Mouse (Mus musculus) embryo, embryonic 10 days (tissue): ENCODE results near the gene Tubb1.

ENCODE experiments used
- DNase-seq: peaks from one replicate; pipeline ENCODE4 v3.0.0-alpha.2; 2015; ENCODE audit warnings: low spot score

Gene Tubb1

DNA sequence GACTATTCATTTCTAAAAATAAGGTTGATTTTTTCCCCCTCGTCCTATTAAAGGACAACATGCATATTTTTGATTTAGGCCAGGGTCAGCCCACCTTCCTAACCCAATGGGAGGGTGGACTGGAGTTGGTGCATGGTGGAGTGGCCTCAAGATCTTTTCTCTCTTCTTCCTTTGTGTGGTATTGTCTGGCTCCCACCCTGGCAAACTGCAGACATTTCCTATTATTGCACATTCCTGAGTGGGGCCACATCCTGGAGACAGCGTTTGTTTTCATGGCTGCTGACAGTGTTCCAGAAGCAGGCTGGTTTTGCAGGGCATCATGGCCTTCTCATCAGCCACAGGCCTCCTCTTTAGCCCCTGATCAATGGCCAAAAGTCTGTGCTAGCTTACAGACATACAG is 7.4 kb upstream of the Tubb1 start:
- no peak for DNase-seq

DNA sequence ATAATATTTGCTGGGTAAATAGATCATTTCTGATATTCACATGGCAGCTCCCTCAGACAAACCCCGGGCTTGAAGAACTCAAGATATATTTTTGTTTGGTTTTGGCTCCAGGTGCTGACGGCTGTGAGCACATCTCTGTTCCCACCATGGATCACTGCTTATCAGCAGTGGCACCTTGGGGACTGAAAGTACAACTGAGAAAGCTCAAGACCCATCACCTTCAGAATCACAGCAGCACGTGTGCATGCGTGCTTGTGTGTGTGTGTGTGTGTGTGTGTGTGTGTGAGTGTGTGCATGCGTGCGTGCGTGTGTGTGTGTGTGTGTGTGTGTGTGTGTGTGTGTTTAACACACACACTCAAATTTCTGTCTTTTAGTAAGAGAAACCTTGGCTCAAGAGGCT is 6.1 kb upstream of the Tubb1 start:
- DNase-seq: no peak

DNA sequence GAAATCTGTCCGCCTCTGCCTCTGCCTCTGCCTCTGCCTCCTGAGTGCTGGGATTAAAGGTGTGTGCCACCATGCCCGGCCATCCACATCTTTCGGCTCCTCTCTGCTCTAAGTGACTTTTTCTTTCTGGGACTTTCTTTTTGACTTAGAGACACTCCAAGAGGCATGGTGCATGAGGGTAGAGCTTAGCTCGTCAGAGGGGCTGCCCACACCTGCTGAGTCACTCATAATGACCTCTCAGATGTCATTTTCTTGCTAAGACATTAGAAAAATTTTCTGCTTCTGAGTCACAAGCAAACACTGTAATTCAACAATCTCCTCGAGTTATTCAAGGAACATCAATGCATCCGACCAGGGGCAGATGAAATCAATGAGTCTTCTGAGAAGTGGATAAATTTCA is 5.5 kb upstream of the Tubb1 start:
- no peak for DNase-seq

DNA sequence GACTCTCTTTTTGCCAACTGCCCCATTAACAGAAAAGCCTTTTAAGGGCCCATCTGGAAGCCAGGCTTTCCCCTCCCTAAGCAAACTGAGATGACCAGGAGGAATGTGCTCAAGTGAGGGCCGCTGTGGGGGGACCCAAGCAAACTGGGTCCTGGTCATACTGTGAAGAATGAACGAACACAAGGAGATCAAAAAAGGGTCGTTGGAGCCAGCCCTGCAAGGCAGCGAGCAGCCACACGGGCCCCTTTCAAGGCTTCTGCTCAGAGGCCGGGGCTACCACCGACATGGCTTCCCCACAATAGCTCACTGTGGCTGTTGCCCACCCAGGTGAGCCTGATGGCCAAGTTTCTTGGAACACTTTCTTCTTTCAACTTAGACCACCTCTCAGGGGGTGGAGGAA is 4.0 kb upstream of the Tubb1 start:
- no peak for DNase-seq

DNA sequence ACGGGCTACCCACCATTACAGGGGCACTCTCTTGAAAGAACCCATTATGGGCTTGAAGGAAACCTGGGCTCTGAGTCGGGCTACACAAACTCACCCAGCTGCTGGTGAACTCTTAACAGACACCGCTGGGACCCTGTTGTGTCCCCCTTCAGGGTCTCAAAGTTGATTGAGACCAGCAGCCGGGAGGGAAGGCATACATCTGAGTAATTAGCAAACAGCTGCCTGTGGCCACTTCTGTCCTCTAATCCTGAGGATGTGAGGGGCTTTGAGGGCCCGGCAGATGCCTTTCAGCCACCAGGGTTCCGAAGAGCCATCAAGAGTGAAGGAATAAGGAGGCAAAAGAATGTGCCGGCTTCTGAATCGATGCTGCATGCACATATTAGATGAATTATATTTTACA is 3.6 kb upstream of the Tubb1 start:
- DNase-seq: no peak

DNA sequence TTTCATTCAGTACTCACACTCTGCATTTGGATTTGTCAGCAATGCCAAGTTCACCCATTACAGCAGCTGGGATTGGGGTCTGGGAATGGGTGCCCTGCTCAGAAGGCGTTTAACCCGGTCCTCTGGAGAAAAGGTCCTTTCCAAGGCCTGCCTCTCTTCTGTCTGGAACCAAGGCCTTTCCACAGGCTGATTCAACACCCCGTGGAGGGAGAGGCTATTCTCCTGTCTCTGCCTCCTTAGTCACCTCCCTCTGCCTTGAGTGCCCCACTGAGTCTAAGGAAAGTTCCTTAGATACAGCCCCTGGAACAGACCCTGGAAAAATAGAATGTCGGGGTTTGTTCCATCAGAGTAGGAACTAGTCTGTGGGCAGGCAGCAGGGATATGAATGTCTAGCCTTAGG is 2.1 kb upstream of the Tubb1 start:
- DNase-seq: no peak

DNA sequence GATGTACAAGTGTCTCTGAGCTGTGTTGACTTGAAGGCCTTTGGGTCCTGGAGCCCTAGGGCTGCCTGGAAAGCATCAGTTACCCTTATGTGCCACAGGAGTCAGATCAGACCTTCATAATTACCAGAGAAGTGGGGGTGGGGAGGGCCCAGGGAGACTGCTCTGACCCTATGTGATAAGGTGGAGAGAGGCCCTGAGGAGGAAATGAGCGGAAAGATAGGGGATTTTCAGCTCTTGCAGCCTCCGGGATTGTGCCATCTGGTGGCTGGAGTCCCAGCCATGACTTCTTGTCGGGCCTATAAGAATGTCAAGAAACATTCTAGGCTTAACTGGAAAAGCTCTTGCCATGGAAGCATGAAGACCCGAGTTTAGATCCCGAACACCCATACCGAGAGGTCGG is 3.2 kb downstream of the Tubb1 start:
- no peak for DNase-seq

DNA sequence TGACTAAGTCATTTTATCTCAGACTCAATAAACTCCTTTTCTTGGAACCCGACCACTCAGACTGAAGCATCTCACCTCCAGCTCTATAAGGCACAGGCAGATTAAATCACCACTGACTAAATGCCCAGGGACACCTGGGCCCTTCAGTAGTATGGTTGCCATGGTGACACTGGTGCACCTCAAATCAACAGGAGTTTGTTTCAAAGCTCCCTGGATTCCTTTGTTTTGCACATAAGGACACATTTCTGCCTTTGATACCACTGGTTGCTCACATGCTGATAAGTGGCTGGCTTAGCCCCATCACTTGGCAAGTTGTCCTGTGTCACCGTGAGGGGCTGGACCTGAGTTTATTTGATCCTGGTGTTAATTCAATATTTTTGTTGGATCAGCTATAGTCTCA is 8.9 kb downstream of the Tubb1 start:
- no peak for DNase-seq

DNA sequence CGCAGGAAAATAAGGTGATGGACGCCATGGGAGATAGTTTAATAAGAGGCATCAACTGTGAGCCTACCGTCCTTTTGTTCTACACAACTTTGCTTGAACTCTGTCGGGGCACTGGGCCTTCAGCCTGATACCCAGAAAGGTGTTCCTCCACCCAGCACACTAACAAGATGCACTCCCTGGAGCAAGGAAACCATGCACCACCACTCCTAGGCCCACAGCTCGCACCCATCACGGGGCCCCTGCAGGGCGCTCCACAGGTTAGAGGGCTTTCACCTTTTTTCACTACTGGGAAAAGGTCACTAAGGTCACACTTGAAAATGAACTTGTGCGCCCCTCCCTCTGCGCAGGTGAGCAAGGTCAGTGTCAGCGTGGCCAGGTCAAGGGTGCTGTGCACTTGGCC is 12.9 kb downstream of the Tubb1 start:
- DNase-seq: no peak

DNA sequence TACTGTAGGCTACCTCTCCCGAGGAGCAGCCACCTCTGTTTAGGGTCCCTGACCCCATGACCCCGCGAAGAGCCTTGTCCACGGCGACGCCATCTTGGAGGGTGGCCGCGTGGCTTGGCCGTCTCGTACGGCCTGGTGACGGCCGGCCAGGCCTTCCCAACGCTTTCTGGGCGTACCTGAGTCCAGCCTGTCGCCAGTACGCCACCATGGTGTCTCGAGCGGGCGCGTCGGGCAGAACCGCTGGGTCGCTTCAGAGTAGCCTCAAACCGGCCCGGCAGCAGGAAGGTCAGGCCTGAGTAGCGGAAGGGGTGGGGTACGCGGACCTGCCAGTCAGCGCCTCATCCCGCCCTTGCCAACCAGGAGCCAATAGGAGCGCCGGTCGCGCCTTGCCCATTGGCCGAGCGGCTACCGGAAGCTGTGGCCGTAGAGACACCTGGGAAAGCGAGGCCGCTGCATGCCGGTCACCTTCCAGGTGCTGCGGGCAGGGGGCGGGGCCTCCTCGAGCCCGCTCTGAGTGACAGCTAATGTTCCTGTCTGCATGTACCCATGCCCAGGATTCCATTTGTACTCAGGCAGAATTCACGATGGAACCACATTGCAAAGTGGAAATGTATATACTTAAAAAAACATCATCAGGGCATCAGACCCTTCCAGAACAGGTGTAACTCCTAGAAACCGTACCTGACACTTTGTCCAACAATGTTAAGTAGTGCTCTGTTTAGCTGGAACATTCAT is 13.5 kb downstream of the Tubb1 start, which contains the start of gene Atp5e:
Gene Atp5e, minus strand, starts transcription at position 317 of the 735 bp plus-strand sequence.
- DNase-seq: peak; percentile 97

DNA sequence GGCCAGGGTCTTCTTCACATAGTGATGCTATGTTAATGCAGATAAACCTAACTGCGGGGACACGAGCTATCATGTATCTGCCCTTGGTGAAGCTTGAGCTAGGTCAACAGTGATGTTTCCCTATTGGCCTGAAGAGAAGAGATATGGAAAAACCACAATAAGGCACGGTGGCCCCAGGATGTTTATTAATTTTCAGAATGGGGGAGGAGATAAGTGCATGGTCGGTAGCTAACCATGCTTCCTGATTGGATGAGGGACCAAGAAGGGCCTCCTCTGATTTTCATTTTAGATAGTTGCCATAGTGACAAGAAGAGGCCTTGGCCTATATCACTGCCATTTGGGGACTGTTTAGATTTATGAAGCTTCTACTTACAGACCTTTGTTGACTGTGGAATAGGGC is 19.8 kb downstream of the Tubb1 start:
- DNase-seq: no peak

DNA sequence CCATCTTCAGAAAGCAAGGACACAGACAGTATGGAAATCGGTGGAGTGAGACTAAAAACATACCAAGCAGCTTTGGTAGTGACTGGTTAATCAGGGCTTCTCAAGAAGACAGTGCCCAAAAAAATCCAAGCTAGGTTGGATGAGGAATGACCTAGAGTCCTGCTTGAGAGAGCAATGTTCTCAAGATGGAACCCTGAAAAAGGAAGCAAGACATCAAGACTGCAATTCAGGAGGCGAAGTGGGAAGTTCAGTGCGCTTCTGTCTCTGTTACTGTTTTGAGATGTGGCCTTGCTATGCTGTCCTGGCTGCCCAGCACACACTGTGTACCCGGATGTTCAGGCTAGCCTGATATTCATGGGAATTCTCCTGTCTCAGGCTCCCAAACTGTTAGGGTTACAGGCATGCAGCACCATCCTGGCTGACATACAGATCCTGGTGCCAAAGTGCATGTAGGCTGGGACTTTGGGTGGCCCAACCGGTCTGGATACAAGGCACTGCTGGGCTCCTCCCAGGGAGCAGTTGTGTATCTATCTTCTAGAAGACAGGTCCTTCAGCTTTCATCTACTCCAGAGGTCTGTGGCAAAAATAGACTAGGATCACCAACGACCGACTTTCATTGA is 20.4 kb downstream of the Tubb1 start:
- no peak for DNase-seq

DNA sequence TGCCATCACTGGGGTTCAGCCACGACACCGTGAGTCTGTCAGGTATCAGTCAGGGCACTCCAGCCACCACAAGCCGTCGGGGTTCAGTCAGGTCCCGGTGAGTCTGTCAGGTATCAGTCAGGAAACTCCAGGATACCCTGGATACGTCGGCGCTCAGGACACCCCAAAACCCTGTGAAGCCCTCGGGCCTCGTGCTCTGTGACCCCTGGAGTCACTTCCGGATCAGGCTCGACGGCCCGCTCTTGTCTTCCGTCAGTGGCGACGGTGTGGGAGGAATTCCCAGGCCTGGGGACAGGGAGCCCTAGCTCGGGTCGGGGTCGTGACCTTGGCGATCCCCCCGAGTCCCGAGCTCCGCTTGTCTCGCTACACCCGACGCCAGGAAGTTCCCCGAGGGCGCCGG is 21.9 kb downstream of the Tubb1 start:
- DNase-seq: peak; percentile 57

DNA sequence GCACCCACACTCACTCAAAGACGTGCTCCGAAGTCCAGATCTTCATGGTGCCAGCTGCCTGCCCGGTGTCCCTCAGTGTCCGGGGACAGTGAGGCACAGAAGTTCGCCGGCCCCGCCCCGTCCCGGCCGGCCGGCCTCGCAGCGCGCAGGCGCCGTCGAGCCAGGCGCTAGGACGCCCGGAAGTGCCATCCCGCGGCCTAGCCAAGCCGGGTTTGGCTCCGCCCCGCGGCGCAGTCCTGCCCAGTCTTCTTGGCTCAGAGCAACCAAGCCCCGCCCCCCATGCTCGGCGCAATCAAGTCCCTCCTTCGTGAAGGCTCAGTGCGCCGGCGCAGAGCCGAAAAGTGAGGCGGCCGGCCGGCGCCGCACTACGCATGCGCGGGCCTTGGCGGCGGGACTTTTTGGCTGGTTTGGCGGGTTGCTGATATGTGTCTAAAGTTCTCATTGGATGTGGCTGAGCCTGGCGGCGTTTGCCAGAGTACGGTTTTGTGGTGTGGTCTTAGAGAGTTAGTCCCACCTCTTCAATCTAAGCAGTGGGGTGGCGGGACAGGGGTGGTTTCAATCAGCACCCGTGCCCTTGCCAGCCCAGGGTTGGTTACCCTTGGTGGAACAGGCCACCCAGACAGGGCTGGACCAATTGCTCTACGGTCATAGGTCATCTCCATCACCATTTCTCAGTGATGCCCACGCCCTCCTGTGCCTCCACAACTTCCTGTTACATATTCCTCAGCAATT is 22.5 kb downstream of the Tubb1 start, which contains the start of gene Prelid3b:
Gene Prelid3b, minus strand, starts transcription at position 264 of the 732 bp plus-strand sequence.
- peak; percentile 98 for DNase-seq

DNA sequence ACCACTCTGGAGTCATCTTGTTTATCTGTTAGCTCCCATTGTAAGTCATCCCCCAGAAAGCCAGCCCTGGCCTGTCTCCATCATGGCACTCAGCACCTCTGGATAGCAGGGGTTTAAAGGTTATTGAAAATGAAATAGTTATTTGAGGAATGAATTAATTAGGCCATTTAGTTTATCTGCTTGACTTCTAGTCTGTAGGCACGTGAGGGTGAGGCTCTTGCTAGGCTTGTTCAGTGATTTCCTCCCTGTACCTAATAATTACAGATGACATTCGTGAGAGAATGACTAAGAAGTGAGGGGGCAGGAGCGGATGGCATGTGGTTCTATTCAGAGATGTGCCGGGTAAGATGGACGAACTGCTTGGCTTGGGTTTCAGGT is 23.0 kb downstream of the Tubb1 start:
- DNase-seq: no peak

DNA sequence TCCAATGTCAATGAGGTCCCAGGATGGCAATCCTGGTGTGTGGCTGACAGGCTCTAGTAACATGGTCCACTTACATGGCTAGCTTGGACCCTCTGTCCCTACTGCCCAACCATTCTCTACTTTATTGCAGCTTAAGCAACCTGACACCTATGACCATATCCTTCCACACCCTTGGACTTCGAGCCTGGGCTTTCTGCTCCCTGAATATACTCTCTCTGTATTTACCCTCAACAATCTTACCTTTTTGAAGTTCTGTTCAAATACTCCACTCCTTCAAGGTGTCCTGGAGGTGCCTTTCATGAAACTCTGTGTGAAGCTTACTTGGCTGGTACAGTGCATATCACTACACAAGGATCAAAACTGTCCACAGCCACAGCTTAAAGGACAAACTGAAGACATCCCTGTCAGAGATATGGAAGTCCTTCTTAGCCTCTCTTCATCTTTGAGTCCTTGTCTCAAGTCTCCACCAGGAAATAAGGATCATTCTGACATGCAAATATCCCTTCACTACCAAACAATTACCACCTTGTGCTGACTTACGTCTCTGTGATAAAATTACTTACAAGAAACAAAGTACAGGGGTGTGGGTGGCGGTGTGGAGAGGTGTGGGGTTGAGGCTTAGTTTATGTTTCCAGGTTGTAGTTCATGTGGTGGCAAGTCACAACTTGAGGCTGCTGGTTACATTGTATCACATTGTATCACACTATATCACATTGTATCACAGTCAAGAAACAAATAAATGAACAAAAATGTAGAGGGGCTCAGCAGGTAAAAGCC is 27.2 kb downstream of the Tubb1 start:
- DNase-seq: no peak

DNA sequence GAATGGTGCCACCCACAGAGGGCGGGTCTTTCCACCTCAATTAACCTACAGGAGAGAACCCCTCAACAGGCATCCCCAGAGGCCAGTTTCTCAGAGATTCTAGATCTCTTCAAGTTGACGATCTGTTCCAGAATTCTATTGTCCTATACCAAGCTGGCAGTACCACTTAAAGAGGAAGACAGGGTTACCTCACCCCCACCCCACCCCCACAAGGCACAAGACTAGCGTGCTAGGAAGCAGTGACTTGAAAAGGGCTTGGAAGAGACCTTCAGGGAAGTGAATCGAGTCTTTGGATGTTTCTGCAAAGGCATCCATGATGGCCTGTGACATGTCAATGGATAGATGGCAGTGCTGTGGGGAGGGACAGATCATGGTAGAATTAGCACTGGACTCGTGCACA is 28.3 kb downstream of the Tubb1 start:
- no peak for DNase-seq

DNA sequence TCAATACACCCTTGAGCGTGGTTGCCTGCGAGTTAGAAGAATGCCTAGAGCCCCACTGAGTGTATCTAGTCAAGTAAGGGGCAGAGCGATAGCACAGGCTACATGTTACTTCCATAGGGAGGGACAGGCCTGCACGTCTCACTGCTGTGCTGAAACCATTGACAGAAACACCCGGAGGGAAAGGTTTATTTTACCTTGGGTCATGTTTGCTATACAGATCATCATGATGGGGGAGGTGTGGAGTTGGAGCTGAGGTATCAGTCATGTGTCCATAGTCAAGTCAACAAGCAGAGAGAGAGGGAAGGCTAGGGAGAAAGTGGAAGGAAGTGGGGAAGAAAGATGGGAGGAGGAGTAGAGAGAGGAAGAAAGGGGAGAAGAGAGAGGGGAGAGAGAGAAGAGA is 36.5 kb downstream of the Tubb1 start:
- no peak for DNase-seq

DNA sequence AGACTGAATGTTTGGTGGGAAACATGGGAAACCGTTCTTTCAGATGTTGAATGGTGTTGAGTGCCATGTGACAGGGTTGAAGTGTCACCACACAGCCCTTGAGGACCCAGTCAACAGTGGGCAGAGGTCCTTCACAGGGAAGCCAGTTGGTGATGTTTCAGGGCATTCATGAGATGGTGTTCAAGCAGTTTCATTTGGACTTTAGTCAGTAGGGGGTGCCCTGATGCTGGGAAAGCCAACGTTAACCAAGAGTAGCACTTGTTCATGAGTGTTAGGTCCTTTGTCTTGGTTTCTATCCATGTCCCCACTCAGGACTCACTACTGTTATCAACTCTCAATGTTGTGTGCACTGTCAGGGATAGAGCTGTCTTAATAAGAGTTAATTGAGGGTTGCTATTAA is 42.4 kb downstream of the Tubb1 start:
- peak; percentile 14 for DNase-seq

DNA sequence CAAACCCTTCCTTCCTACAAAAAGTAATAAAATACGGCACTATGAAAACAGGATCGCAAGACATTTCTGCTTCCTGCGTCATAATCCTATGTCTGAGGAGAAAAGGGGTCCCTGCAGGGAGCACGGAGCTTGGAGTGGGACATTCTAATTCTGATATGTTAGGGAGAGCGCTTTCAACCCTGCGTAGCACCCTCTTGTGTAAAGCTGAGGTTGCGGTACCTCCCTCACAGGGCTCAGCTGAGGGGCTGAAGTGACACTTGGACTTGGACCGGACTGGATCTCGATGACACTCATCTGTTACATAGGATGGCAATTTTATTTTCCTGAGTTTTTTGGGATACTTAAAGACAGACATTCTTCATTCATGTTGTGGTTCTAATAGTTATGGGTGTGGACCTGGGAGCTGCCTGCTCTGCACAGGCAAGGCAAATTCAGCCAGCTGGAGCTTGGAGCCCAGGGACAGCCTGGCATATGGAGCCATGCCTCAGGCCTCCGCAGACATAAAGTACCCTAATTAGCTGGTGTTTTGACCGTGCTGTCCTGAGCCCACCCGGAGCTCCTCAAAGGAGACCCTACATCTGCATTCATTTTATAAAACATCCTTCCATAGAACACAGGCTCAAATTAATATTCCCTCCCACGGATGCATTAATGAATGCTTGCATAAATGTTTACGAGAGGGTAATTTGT is 50.5 kb downstream of the Tubb1 start:
- no peak for DNase-seq

DNA sequence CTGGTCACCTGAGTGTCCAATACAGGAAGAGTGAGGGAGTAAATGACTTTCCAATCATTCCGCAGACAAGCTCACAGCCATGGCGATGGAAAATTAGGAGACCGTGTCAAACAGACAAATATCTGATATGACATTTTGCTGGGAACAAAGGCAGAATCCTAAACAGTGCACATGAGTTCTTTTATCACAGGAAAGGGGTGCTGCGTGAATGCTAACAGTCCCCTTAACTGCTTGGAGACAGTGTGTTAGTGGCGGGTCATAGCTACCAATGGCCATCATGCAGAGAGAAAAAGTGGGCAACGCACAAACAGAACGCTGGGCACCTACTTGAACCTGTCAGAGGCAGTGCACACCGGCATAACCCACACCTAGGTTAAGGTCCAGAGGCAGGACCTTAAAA is 51.0 kb downstream of the Tubb1 start:
- DNase-seq: no peak

DNA sequence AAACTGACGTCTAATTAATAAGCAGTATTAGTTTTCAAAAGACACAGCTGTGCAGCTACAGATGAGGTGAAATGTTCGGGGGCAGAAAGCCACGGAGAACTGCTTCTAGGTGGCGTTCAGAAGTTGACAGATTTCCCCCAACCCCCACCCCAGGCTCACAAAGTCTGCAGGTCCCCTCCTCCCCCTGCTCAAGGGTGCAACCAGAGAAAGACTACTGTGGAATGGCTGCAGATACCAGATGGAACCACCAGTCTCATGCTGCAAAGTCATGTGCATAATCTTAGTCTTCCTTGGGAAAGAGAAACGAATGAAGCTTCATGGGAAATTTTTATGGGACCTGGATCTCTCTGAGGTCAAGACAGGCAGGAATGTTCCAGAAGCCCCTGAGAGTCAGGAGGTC is 51.8 kb downstream of the Tubb1 start:
- DNase-seq: no peak
